Comparison of ENCODE assay signal across 21 mouse cellular contexts in genomic region chr10:118172416-118172815, GRCm38 (mm10). TPM values are rescaled to one million over a fixed set of nuclear protein-coding genes. Genes with fewer than 3 reads are reported as not detected.
DNase-seq lines count a peak whose midpoint lies in the region; ATAC-seq and TF ChIP-seq lines count a peak whose summit lies in the region.
"Had no signal": no experiment of that assay in that cellular context is flagged by ENCODE, and none has a peak within 500 bp of the region (broad histone marks: within the 10 kb centered on the region; RNA-seq: fewer than 3 reads in every experiment).

No protein-coding gene starts in this region.

- no peak for TF ChIP-seq POLR2A in brain, embryonic 14.5 days (IDR thresholded peaks at IDR 0.05; ENCODE audit: borderline replicate concordance, extremely low read depth, insufficient read depth, insufficient read length, poor library complexity, severe bottlenecking)

- peak; percentile 4 for DNase-seq in brain, embryonic 14.5 days (ENCODE audit: low read depth)
- no peak for DNase-seq in spleen, postnatal 4 days (ENCODE audit: low spot score in 2 of 2)
- no peak for DNase-seq in ovary, postnatal 14 days (ENCODE audit: low spot score)
- DNase-seq: cerebellum, adult 11-12 months; gastrocnemius, postnatal 14 days; kidney, adult 9 months; liver, embryonic 13.5 days; right cerebral cortex, postnatal 25 days had no signal

- ATAC-seq in CD4-positive, CD25-positive, alpha-beta regulatory T cell, adult 4 months, result peak; percentile 97
- peak; percentile 96 for ATAC-seq in inflammation-experienced regulatory T-cells, adult 6 months
- ATAC-seq in erythroblast, adult 5-6 weeks (replicated peaks; ENCODE audit: low FRiP score, poor library complexity, severe bottlenecking), result no peak
- ATAC-seq: hindbrain, embryonic 16.5 days had no signal

- H3K36me3 ChIP-seq in C2C12 (ENCODE audit: control insufficient read depth, insufficient read depth), result peaks cover 12% of the 10 kb centered on the region
- H3K36me3 ChIP-seq: liver, embryonic 13.5 days had no signal

- no peak overlapping the region for H3ac ChIP-seq in C2C12 (ENCODE audit: control insufficient read depth, insufficient read length, low read depth)

- H3K27me3 ChIP-seq in C2C12 (ENCODE audit: control insufficient read depth, insufficient read depth, insufficient read length), result no peaks in the 10 kb centered on the region
- H3K27me3 ChIP-seq: liver, embryonic 13.5 days had no signal

- no peaks in the 10 kb centered on the region for H3K79me3 ChIP-seq in C2C12 (ENCODE audit: low read depth)

- TF ChIP-seq CTCF in C2C12 (IDR thresholded peaks at IDR 0.05; ENCODE audit: control insufficient read depth, insufficient read depth, insufficient read length), result no peak
- TF ChIP-seq CTCF in brain, embryonic 14.5 days (IDR thresholded peaks at IDR 0.05; ENCODE audit: borderline replicate concordance, extremely low read depth, insufficient read depth, insufficient read length), result no peak

- no peaks in the 10 kb centered on the region for H3K79me2 ChIP-seq in C2C12 (ENCODE audit: control insufficient read depth, insufficient read depth)

- H3K4me3 ChIP-seq in C2C12 (ENCODE audit: insufficient read depth, poor library complexity, severe bottlenecking), result no peak overlapping the region
- H3K4me3 ChIP-seq: erythroblast, embryonic 14.5 days; left cerebral cortex, adult 2 months; liver, embryonic 13.5 days had no signal

TF ChIP-seq in C2C12, 6 proteins besides CTCF, POLR2A, EP300 and RAD21:
- TF ChIP-seq FOSL1 (IDR thresholded peaks at IDR 0.05; ENCODE audit: insufficient read depth, low read length, poor library complexity, severe bottlenecking) (peak; percentile 80), MYOD1 (IDR thresholded peaks at IDR 0.05; ENCODE audit: control insufficient read depth, insufficient read length, low read depth) (peak; percentile 36), MAX (IDR thresholded peaks at IDR 0.05) (no peak), CEBPB (IDR thresholded peaks at IDR 0.05; ENCODE audit: low read depth) (peak; percentile 80)

RNA-seq across cellular contexts. Expression of gene Mdm1, which starts 30.8 kb away (rescaled TPM):
- 7.2 TPM for polyA plus RNA-seq in C2C12 (2012; fragmentation: generic; extraction: Trizol)
- 1 to 10 TPM; 7.6 to 7.8 TPM for polyA plus RNA-seq in CD4-positive, CD25-positive, alpha-beta regulatory T cell, adult 4 months (2017; shearing (Covaris generic))
- polyA plus RNA-seq in brain, embryonic 14.5 days (2012; rRNA removed), result 50.1 and 53.2 TPM in 2 replicates
- polyA plus RNA-seq in inflammation-experienced regulatory T-cells, adult 6 months (2017; shearing (Covaris generic)), result 10 to 100 TPM in 1 of 3 experiments, 1 to 10 TPM in 2; 4.5 to 10.9 (median 4.7) TPM
- 2.1 and 14.8 TPM in 2 replicates for total RNA-seq in erythroblast, adult 5-6 weeks (2015; ENCODE audit: low replicate concordance)
- total RNA-seq in erythroblast, adult 5-6 weeks (2017; ENCODE audit: low replicate concordance), result 6.3 and 7.3 TPM in 2 replicates

RNA-seq across cellular contexts. Expression of gene Il22, which starts 32.3 kb away (rescaled TPM):
- not detected for polyA plus RNA-seq in C2C12 (2012; fragmentation: generic; extraction: Trizol)
- polyA plus RNA-seq in CD4-positive, CD25-positive, alpha-beta regulatory T cell, adult 4 months (2017; shearing (Covaris generic)), result not detected
- polyA plus RNA-seq in brain, embryonic 14.5 days (2012; rRNA removed), result 0.20 TPM in 1 of 2 replicates, not detected in the other
- 1 to 10 TPM in 1 of 3 experiments, not detected in 2; 6.9 TPM for polyA plus RNA-seq in inflammation-experienced regulatory T-cells, adult 6 months (2017; shearing (Covaris generic))
- not detected in 2 replicates for total RNA-seq in erythroblast, adult 5-6 weeks (2015; ENCODE audit: low replicate concordance)
- total RNA-seq in erythroblast, adult 5-6 weeks (2017; ENCODE audit: low replicate concordance), result not detected in 2 replicates
- total RNA-seq: G1E; gastrocnemius, postnatal 14 days; heart, postnatal 25 days; layer of hippocampus, adult 18-20 months; left cerebral cortex, adult 2 months had no signal
- polyA plus RNA-seq: erythroblast, embryonic 14.5 days; G1E; heart, embryonic 11.5 days; liver, embryonic 13.5 days; lung, embryonic 16.5 days; testis, adult 2 months had no signal
